Mouse (Mus musculus) kidney, adult 2 months (tissue): Measurements from ENCODE around the gene Zfp13.

Experiments used
- CTCF ChIP-seq: fragments of 200-500 bp; conservative IDR thresholded peaks from 2 replicates; pipeline ENCODE4 v1.5.1; 2011; ENCODE audit warnings: low read depth, mild to moderate bottlenecking, control low read depth, low read length, moderate library complexity, mixed read lengths; ENCODE audit not compliant: insufficient read depth, insufficient read length
- POLR2A ChIP-seq: fragments of 200-500 bp; IDR thresholded peaks from one replicate; pipeline ENCODE4 v1.6.1; 2011; ENCODE audit warnings: low read depth, low read length, control low read depth

DNA sequence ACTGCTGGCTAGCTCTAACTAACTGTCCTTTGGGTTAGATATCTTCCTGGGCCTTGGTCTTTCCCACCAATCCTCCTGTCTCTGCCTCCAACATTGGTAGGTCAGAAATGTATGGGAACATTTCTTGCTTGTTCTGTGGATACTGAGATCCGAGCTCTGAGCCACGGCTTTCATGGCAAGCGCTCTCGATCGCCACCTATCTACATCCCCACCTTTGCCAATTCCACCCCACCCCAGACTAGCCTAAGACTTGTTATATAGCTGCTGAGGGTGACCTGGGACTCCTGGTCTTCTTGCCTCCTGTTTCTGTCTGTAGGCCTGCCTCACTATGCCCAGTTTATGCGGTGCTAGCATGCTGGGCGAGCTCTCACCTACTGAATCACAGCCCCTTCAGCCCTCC is 5.1 kb upstream of the Zfp13 start:
- TF ChIP-seq CTCF (no peak), POLR2A (no peak)
